Mouse (Mus musculus): Measurements from ENCODE around the gene Lbhd2. TPM values are rescaled to one million over a fixed set of nuclear protein-coding genes. Genes with fewer than 3 reads are reported as not detected.
A peak's percentile ranks its signal among the peaks of the same experiment; 100 is the strongest.

Lbhd2 gene
- total and polyA plus RNA-seq, 3 experiments = not detected

DNA sequence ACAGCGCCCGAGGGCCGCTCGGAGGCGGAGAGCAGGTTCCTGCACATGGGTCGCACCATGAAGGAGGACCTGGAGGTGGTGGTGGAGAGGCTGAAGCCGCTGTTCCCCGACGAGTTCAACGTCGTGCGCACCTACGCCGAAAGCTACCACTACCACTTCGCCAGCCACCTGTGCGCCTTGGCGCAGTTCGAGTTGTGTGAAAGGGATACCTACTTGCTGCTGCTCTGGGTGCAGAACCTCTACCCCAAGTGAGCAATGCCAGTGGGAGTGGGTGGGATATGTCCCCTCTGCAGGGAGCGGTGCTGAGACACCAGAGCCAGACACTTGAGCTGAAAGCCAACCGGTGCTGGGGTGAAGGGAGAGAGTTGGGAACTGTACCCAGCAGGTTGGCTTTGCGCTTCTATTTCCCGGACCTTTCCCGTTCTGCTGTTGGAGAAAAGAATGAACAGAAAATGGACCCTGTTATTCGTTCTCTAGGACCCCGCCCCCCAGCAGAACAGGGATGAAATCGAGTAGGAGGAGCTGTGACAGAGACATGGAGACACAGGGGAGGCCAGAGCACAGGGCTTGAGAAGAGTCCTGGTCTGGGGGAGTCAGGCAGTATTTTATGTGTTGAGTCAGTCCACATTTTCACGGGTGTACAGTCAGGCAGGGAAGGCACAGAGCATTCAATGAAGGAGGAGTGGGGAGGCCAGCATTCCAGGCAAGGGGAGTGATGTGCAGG is 39.4 kb downstream of the Lbhd2 start:
- Histone ChIP-seq H3K79me2 (replicated peaks; ENCODE audit: control insufficient read depth, insufficient read depth, low read length) (no peaks in the 10 kb centered on the region), H3K27me3 (ENCODE audit: control insufficient read depth, insufficient read depth, low read length) (no peaks in the 10 kb centered on the region), H3K36me3 (ENCODE audit: control insufficient read depth, insufficient read depth, low read length) (no peaks in the 10 kb centered on the region), H3K9ac (ENCODE audit: low read depth, low read length) (no peak overlapping the region), H3K4me1 (ENCODE audit: control insufficient read depth, insufficient read depth, low read length) (peaks cover 15% of the 10 kb centered on the region), H3K27ac (no peak overlapping the region), H3K4me3 (no peak overlapping the region)
- no peak for TF ChIP-seq CTCF (IDR thresholded peaks at IDR 0.05)
- no peak for TF ChIP-seq POLR2A (IDR thresholded peaks at IDR 0.05; ENCODE audit: insufficient read depth, low read depth, low read length)
- no peak for TF ChIP-seq EP300 (IDR thresholded peaks at IDR 0.05; ENCODE audit: insufficient read depth, low read depth, low read length)
- intact Hi-C loops (cut with DNase I) = no loop called here
- DNase-seq = no peak
- whole genome bisulfite sequencing = 68% methylated on average over 27 of the region's 27 CpGs

DNA sequence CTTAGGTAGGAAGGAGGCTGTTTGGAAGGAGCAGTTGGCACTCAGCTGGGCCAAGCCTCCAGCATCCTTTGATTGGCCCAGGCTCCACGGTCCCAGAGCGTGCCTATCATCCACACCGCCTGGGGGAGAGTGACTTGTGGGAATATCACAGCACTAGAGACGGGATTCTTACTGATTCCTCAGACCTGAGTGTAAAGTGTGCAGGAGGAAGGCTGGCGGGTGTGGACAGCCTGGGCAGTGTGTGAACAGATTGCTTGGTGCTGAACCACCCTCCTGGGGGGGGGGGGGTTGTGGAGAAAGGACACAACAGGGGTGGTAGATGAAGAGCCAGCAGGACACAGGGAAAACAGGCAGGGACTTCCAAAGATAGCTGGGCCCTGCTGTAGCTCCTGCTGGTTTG is 40.1 kb downstream of the Lbhd2 start:
- H3K4me1 ChIP-seq (ENCODE audit: control insufficient read depth, insufficient read depth, low read length) = peaks cover 18% of the 10 kb centered on the region
- intact Hi-C loops (cut with DNase I) = no loop called here
- no peak for TF ChIP-seq CTCF (IDR thresholded peaks at IDR 0.05)
- no peak for TF ChIP-seq EP300 (IDR thresholded peaks at IDR 0.05; ENCODE audit: insufficient read depth, low read depth, low read length)
- TF ChIP-seq POLR2A (IDR thresholded peaks at IDR 0.05; ENCODE audit: insufficient read depth, low read depth, low read length) = no peak
- H3K4me3 ChIP-seq = no peak overlapping the region
- DNase-seq = no peak
- 66% methylated on average over 5 of the region's 5 CpGs for WGBS
- H3K36me3 ChIP-seq (ENCODE audit: control insufficient read depth, insufficient read depth, low read length) = no peaks in the 10 kb centered on the region
- H3K27ac ChIP-seq = no peak overlapping the region
- no peaks in the 10 kb centered on the region for H3K27me3 ChIP-seq (ENCODE audit: control insufficient read depth, insufficient read depth, low read length)
- H3K9ac ChIP-seq (ENCODE audit: low read depth, low read length) = no peak overlapping the region
- H3K79me2 ChIP-seq (replicated peaks; ENCODE audit: control insufficient read depth, insufficient read depth, low read length) = no peaks in the 10 kb centered on the region

DNA sequence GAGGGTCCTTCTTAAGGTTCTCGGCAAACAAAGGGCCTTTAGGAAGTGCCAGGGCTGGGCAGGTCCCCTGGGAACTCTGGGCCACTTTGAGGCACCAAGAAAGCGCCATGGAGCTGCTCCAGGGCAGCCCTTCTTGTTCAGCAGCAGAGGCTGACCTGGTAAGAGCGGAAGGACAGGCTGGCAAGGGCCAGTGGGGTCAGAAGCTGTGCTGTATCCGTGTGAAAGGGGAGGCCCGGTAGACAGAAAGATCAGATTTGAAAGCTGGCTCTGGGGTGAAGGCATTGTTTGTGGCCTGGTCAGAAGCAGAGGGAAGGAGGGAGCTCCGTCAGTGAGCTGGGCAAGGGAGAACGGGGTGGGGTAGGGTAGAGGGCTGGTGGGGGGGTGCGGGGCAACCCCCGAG is 40.7 kb downstream of the Lbhd2 start:
- WGBS = 73% methylated on average over 9 of the region's 9 CpGs
- Histone ChIP-seq H3K9ac (ENCODE audit: low read depth, low read length) (no peak overlapping the region), H3K79me2 (replicated peaks; ENCODE audit: control insufficient read depth, insufficient read depth, low read length) (no peaks in the 10 kb centered on the region), H3K27me3 (ENCODE audit: control insufficient read depth, insufficient read depth, low read length) (no peaks in the 10 kb centered on the region), H3K4me3 (no peak overlapping the region), H3K36me3 (ENCODE audit: control insufficient read depth, insufficient read depth, low read length) (no peaks in the 10 kb centered on the region), H3K4me1 (ENCODE audit: control insufficient read depth, insufficient read depth, low read length) (peaks cover 16% of the 10 kb centered on the region), H3K27ac (no peak overlapping the region)
- TF ChIP-seq POLR2A (IDR thresholded peaks at IDR 0.05; ENCODE audit: insufficient read depth, low read depth, low read length) = no peak
- intact Hi-C loops (cut with DNase I) = no loop called here
- DNase-seq = peak in 1 of 2 experiments; percentile 28

DNA sequence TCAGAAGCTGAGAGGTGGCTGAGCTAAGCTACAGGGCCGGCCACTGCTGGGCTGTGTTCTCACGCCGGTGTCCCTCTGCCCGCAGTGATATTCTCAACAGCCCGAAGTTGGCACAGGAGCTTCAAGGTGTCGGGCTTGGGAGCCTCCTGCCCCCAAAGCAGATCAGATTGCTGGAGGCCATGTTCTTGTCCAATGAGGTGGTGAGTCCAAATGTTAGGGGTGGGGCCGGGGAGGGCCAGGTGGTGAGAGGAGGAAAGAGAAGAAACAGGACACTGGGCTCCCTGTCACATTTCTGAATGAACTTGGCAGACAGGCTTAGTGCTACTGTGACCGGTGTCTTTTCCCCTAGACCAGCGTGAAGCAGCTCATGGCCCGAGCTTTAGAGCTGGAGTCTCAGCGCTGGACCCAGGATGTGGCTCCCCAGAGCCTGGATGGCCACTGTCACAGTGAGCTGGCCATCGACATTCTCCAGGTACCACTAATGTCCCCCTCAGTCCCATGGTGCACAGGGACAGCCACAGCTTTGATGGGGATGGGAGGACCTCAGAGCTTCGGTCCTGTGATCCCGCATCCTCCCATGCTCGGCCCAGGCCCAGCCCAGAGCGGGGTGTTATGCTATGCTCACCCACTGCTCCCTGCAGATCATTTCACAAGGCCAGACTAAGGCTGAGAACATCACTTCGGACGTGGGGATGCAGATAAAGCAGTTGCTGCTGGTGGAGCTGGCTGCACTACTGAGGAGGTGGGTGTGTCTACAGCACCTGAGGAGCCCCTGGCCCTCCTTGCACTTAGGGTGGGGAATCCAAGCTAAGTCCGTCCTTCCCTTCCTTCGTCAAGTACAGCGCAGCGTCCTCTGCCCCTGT is 41.5 kb downstream of the Lbhd2 start:
- no peak for TF ChIP-seq CTCF (IDR thresholded peaks at IDR 0.05)
- TF ChIP-seq POLR2A (IDR thresholded peaks at IDR 0.05; ENCODE audit: insufficient read depth, low read depth, low read length) = no peak
- no peak for TF ChIP-seq EP300 (IDR thresholded peaks at IDR 0.05; ENCODE audit: insufficient read depth, low read depth, low read length)
- WGBS = 74% methylated on average over 22 of the region's 22 CpGs
- Histone ChIP-seq H3K4me1 (ENCODE audit: control insufficient read depth, insufficient read depth, low read length) (peaks cover 16% of the 10 kb centered on the region), H3K36me3 (ENCODE audit: control insufficient read depth, insufficient read depth, low read length) (no peaks in the 10 kb centered on the region), H3K4me3 (no peak overlapping the region), H3K9ac (ENCODE audit: low read depth, low read length) (no peak overlapping the region), H3K79me2 (replicated peaks; ENCODE audit: control insufficient read depth, insufficient read depth, low read length) (no peaks in the 10 kb centered on the region), H3K27ac (no peak overlapping the region), H3K27me3 (ENCODE audit: control insufficient read depth, insufficient read depth, low read length) (no peaks in the 10 kb centered on the region)
- intact Hi-C loops (cut with DNase I) = no loop called here
- no peak for DNase-seq

DNA sequence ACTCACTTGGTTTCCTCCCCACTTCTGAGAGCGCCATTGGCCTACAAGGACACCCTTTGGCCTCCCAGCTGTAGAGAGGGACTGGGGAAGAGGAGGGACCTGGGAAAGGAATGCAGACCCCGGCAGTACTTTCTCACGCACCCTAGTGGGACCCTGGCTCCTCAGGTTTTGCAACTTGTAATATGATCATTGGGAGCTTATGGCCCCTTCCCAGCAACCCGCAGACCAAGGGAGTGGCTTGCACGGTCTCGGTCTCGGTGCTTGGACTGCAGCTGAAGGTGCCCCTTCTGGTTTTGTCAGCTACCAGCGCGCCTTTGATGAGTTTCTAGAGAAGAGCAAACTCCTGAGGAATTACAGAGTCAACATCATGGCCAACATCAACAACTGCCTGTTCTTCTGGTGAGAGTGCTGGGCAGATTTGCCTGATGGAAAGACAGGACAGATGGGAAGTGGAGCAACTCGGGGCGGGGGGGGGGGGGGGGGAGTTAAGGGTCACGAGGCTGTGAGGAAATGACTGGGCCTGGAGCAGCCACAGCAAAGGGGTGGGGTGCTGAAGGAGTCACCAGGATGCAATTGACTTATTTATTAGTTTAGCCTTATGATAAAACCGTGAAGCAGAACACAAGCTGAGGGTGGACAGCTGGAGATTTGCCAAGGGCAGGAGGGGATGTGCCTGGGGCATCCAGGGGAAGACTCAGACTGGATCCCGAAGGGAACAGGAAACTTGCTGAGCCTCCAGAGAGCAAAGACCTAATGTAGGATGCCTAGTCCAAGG is 42.5 kb downstream of the Lbhd2 start:
- Histone ChIP-seq H3K4me3 (no peak overlapping the region), H3K4me1 (ENCODE audit: control insufficient read depth, insufficient read depth, low read length) (peaks cover 16% of the 10 kb centered on the region), H3K9ac (ENCODE audit: low read depth, low read length) (no peak overlapping the region), H3K36me3 (ENCODE audit: control insufficient read depth, insufficient read depth, low read length) (no peaks in the 10 kb centered on the region), H3K27ac (peak overlapping the region; percentile 54), H3K79me2 (replicated peaks; ENCODE audit: control insufficient read depth, insufficient read depth, low read length) (no peaks in the 10 kb centered on the region), H3K27me3 (ENCODE audit: control insufficient read depth, insufficient read depth, low read length) (no peaks in the 10 kb centered on the region)
- no peak for TF ChIP-seq EP300 (IDR thresholded peaks at IDR 0.05; ENCODE audit: insufficient read depth, low read depth, low read length)
- TF ChIP-seq POLR2A (IDR thresholded peaks at IDR 0.05; ENCODE audit: insufficient read depth, low read depth, low read length) = no peak
- no peak for TF ChIP-seq CTCF (IDR thresholded peaks at IDR 0.05)
- intact Hi-C loops (cut with DNase I) = no loop called here
- WGBS = 45% methylated on average over 14 of the region's 14 CpGs
- peak; percentile 52 to 59 for DNase-seq

Data from heart, adult 2 months (tissue).